Mouse (Mus musculus) bone marrow macrophage, adult 2 months (primary cell): ENCODE results near the gene Mcm6.

Experiments used
- CTCF ChIP-seq: IDR thresholded peaks from 2 replicates; pipeline ENCODE4 v1.5.1; 2012; ENCODE audit warnings: low read depth, mild to moderate bottlenecking, low read length, moderate library complexity
- POLR2A ChIP-seq: IDR thresholded peaks from 2 replicates; pipeline ENCODE4 v1.6.1; 2012; ENCODE audit warnings: mild to moderate bottlenecking, low read depth, low read length, borderline replicate concordance

DNA sequence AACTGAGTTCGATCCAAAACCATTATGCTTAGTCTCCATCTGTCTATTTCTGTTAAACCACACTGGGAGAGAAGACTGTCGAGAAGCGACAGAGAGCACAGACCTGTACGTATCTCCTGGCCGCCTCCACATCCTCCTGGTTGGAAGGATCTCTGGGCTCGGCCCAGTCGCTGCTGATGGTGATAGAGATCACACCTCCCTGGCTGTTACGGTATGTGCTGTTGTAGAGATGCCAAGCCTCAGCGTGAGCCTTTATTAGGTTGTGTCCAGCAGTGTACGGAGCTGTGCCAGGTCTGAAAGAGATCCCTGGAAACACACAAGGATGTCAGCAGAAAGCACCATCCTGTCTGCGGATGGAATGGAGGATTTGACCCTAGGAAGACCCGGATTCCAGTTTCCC, 65.9 kb downstream of the Mcm6 start:
- TF ChIP-seq POLR2A (no peak), CTCF (no peak)
